Mouse (Mus musculus) MEL (cell line): Measurements from ENCODE around the gene Gm20388. TPM values are rescaled to one million over a fixed set of nuclear protein-coding genes. Genes with fewer than 3 reads are reported as not detected.

Experiments used
- DNase-seq: peaks from one replicate; pipeline ENCODE4 v3.0.0; 2011; ENCODE audit warnings: low read depth, low spot score
- H3K27ac ChIP-seq: 2 replicates; pipeline ENCODE4 v1.5.1; 2012; ENCODE audit warnings: low read depth, mild to moderate bottlenecking, control low read depth, low read length, moderate library complexity; ENCODE audit not compliant: control insufficient read depth
- H3K27me3 ChIP-seq, 2 experiments: fragments of 150-350 bp in 1 of 2; sonication (generic) in 1 of 2; 2 replicates each; pipeline ENCODE4 v1.6.1; 2012; ENCODE audit warnings: low read length in 2 of 2, mild to moderate bottlenecking in 2 of 2, improper control_type of control experiment in 1 of 2, moderate library complexity in 1 of 2; ENCODE audit not compliant: insufficient read depth in 2 of 2, control insufficient read depth in 1 of 2
- H3K36me3 ChIP-seq, 2 experiments: 2 replicates each; pipeline ENCODE4 v1.6.1; 2012 to 2014; ENCODE audit warnings: low read length in 2 of 2, improper control_type of control experiment in 1 of 2, inconsistent platforms in 1 of 2, mild to moderate bottlenecking in 1 of 2; ENCODE audit not compliant: insufficient read depth in 2 of 2, control insufficient read depth in 1 of 2
- H3K4me1 ChIP-seq, 2 experiments: fragments of 150-350 bp in 1 of 2; sonication (generic) in 1 of 2; 2 replicates each; pipeline ENCODE4 v1.6.1; 2012; ENCODE audit warnings: low read length in 2 of 2, improper control_type of control experiment in 1 of 2, mild to moderate bottlenecking in 1 of 2; ENCODE audit not compliant: insufficient read depth in 2 of 2, control insufficient read depth in 1 of 2
- H3K4me3 ChIP-seq, 2 experiments: fragments of 150-350 bp in 1 of 2; sonication (generic) in 1 of 2; 2 replicates each; pipeline ENCODE4 v1.5.1; 2012; ENCODE audit warnings: low read depth in 2 of 2, low read length in 2 of 2, mild to moderate bottlenecking in 2 of 2, moderate library complexity in 2 of 2, control low read depth in 1 of 2, improper control_type of control experiment in 1 of 2; ENCODE audit not compliant: control insufficient read depth in 1 of 2, insufficient read depth in 1 of 2
- H3K79me2 ChIP-seq: 2 replicates; pipeline ENCODE4 v1.6.1; 2012; ENCODE audit warnings: mild to moderate bottlenecking, low read length, moderate library complexity; ENCODE audit not compliant: control insufficient read depth, poor library complexity, insufficient read depth
- H3K9ac ChIP-seq: 2 replicates; pipeline ENCODE4 v1.6.1; 2012; ENCODE audit warnings: low read depth, mild to moderate bottlenecking, control low read depth, low read length, moderate library complexity; ENCODE audit not compliant: control insufficient read depth, poor library complexity, severe bottlenecking
- H3K9me3 ChIP-seq: fragments of 150-350 bp; sonication (generic); replicated peaks from 2 replicates; pipeline ENCODE4 v1.6.1; 2012; ENCODE audit warnings: mild to moderate bottlenecking, low read length, improper control_type of control experiment, moderate library complexity; ENCODE audit not compliant: insufficient read depth
- BHLHE40 ChIP-seq: IDR thresholded peaks from 2 replicates; pipeline ENCODE4 v1.6.1; 2012; ENCODE audit warnings: low read depth, mild to moderate bottlenecking, inconsistent platforms, low read length, improper control_type of control experiment, borderline replicate concordance
- CHD1 ChIP-seq: IDR thresholded peaks from 2 replicates; pipeline ENCODE4 v1.6.1; 2012; ENCODE audit warnings: low read depth, mild to moderate bottlenecking, inconsistent platforms, low read length, improper control_type of control experiment
- E2F4 ChIP-seq: IDR thresholded peaks from 2 replicates; pipeline ENCODE4 v1.6.1; 2011; ENCODE audit warnings: low read depth, low read length, improper control_type of control experiment, borderline replicate concordance
- ELF1 ChIP-seq: IDR thresholded peaks from 2 replicates; pipeline ENCODE4 v1.6.1; 2014; ENCODE audit warnings: low read depth, mild to moderate bottlenecking, inconsistent platforms, low read length, improper control_type of control experiment, moderate library complexity
- EP300 ChIP-seq, 2 experiments: IDR thresholded peaks; 2 replicates each; pipeline ENCODE4 v1.6.1; 2011; ENCODE audit warnings: improper control_type of control experiment in 2 of 2, low read length in 2 of 2, low read depth in 1 of 2, mild to moderate bottlenecking in 1 of 2
- ETS1 ChIP-seq: IDR thresholded peaks from 2 replicates; pipeline ENCODE4 v1.6.1; 2012; ENCODE audit warnings: low read depth, mild to moderate bottlenecking, inconsistent platforms, low read length, improper control_type of control experiment, moderate library complexity
- GABPA ChIP-seq: IDR thresholded peaks from 2 replicates; pipeline ENCODE4 v1.6.1; 2012; ENCODE audit warnings: low read depth, mild to moderate bottlenecking, inconsistent platforms, low read length, improper control_type of control experiment, moderate library complexity
- HCFC1 ChIP-seq: IDR thresholded peaks from 2 replicates; pipeline ENCODE4 v1.6.1; 2012; ENCODE audit warnings: low read depth, mild to moderate bottlenecking, inconsistent platforms, low read length, improper control_type of control experiment, moderate library complexity
- JUND ChIP-seq: IDR thresholded peaks from 2 replicates; pipeline ENCODE4 v1.6.1; 2011; ENCODE audit warnings: low read depth, mild to moderate bottlenecking, improper control_type of control experiment, low read length
- KAT2A ChIP-seq: conservative IDR thresholded peaks from 2 replicates; pipeline ENCODE4 v1.6.1; 2012; ENCODE audit warnings: low read depth, low read length, improper control_type of control experiment, inconsistent platforms
- MAFK ChIP-seq: IDR thresholded peaks from 2 replicates; pipeline ENCODE4 v1.6.1; 2011; ENCODE audit warnings: low read depth, mild to moderate bottlenecking, low read length, improper control_type of control experiment, borderline replicate concordance
- MAZ ChIP-seq: IDR thresholded peaks from 2 replicates; pipeline ENCODE4 v1.6.1; 2012; ENCODE audit warnings: low read depth, mild to moderate bottlenecking, inconsistent platforms, low read length, improper control_type of control experiment
- MEF2A ChIP-seq: IDR thresholded peaks from 2 replicates; pipeline ENCODE4 v1.6.1; 2014; ENCODE audit warnings: low read depth, mild to moderate bottlenecking, inconsistent platforms, low read length, improper control_type of control experiment; ENCODE audit not compliant: poor library complexity, insufficient replicate concordance, severe bottlenecking; ENCODE audit errors: extremely low read depth
- MXI1 ChIP-seq: IDR thresholded peaks from 2 replicates; pipeline ENCODE4 v1.6.1; 2011; ENCODE audit warnings: mild to moderate bottlenecking, low read depth, low read length, improper control_type of control experiment
- MYB ChIP-seq: IDR thresholded peaks from 2 replicates; pipeline ENCODE4 v1.6.1; 2011; ENCODE audit warnings: mild to moderate bottlenecking, low read depth, low read length, improper control_type of control experiment
- MYC ChIP-seq: IDR thresholded peaks from 2 replicates; pipeline ENCODE4 v1.6.1; 2011; ENCODE audit warnings: low read depth, mild to moderate bottlenecking, low read length, improper control_type of control experiment, moderate library complexity
- POLR2A ChIP-seq, 2 experiments: IDR thresholded peaks; 2 replicates each; pipeline ENCODE4 v1.6.1; 2011 to 2012; ENCODE audit warnings: low read length in 2 of 2, mild to moderate bottlenecking in 2 of 2, control low read depth in 1 of 2, improper control_type of control experiment in 1 of 2, low read depth in 1 of 2, moderate library complexity in 1 of 2; ENCODE audit not compliant: control insufficient read depth in 1 of 2, insufficient read depth in 1 of 2, poor library complexity in 1 of 2
- TAL1 ChIP-seq: IDR thresholded peaks from 2 replicates; pipeline ENCODE4 v1.6.1; 2012; ENCODE audit warnings: mild to moderate bottlenecking, inconsistent platforms, low read length, moderate library complexity, mixed read lengths
- TBP ChIP-seq: IDR thresholded peaks from 2 replicates; pipeline ENCODE4 v1.8.0; 2011; ENCODE audit warnings: low read depth, low read length, improper control_type of control experiment
- TCF12 ChIP-seq: IDR thresholded peaks from 2 replicates; pipeline ENCODE4 v1.6.1; 2014; ENCODE audit warnings: low read depth, mild to moderate bottlenecking, inconsistent platforms, low read length, improper control_type of control experiment, moderate library complexity
- ZC3H11A ChIP-seq: IDR thresholded peaks from 2 replicates; pipeline ENCODE4 v1.6.1; 2012; ENCODE audit warnings: low read depth, mild to moderate bottlenecking, inconsistent platforms, low read length, improper control_type of control experiment
- ZKSCAN1 ChIP-seq: IDR thresholded peaks from 2 replicates; pipeline ENCODE4 v1.6.1; 2012; ENCODE audit warnings: low read depth, mild to moderate bottlenecking, inconsistent platforms, low read length, improper control_type of control experiment, moderate library complexity
- ZMIZ1 ChIP-seq: IDR thresholded peaks from 2 replicates; pipeline ENCODE4 v1.6.1; 2012; ENCODE audit warnings: low read depth, mild to moderate bottlenecking, inconsistent platforms, low read length, improper control_type of control experiment, moderate library complexity
- ZNF384 ChIP-seq: IDR thresholded peaks from 2 replicates; pipeline ENCODE4 v1.6.1; 2012; ENCODE audit warnings: low read depth, mild to moderate bottlenecking, inconsistent platforms, low read length, improper control_type of control experiment
- polyA plus RNA-seq, 2 experiments: library from polyadenylated mRNA; stranded (reverse) in 1 of 2; unstranded in 1 of 2; fragments of >175 nt in 1 of 2; fragments of >200 nt in 1 of 2; gene quantifications; 2 replicates each; pipeline versions ENCODE4 v1.2.1 to v1.2.4; 2012; ENCODE audit warnings: low replicate concordance in 2 of 2, low read depth in 1 of 2; ENCODE audit not compliant: insufficient read length in 2 of 2, insufficient read depth in 1 of 2, missing spikeins in 1 of 2
- total RNA-seq: library from RNA; depleted of rRNA; stranded (reverse); fragments of 300-350 nt; gene quantifications from 2 replicates; pipeline ENCODE4 v1.2.3, GENCODE M21; 2012

Gene Gm20388
- total and polyA plus RNA-seq, 3 experiments, result 11.1 to 17.8 TPM; not detected in 1

DNA sequence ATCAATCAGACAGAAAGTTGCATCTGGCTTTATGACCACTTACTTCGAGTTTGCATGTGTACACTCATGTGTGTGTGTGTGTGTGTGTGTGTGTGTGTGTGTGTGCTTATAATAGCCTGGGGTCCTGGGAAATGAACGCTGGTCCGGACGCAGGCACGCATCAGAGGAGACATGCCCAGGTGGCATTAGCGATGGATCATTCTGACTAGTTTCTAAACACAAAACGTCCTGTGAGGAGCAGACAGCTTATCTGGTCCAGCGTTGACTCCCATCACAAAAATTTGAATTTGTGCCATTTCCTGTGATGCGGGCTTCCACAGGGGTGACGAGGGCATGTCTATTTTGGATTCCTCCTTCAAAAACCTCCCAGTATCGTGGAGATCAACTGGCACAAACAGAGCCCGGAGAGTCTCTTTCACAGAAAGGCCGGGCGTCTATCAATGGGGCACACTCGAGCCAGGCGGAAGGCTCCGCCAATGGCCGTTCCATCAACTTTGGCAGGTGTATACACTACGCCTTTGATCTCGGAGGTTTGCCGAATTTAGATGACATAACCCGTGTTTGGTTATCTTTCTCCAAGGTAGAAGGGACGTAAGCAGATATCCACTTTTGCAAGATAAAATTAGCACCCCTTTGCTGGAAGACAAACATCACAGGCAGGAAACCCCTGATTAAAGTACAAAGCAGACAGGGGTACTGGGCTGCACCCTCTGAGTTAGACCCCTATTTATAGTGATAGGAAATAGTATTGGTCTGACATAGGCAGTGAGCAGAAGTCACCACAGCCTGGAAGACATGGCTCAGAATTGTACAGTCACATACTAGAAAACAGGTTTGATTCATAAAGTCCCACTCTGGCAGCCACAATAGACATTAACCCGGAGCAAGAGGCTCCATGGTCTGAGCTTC, 965.6 kb downstream of the Gm20388 start:
- no peak for TF ChIP-seq ZKSCAN1
- no peak for TF ChIP-seq GABPA
- TF ChIP-seq MEF2A, result no peak
- no peak for TF ChIP-seq ZNF384
- TF ChIP-seq ZMIZ1, result no peak
- TF ChIP-seq TCF12, result no peak
- no peak for TF ChIP-seq KAT2A
- TF ChIP-seq POLR2A (IDR thresholded peaks at IDR 0.05; ENCODE audit: control insufficient read depth in 1 of 2, insufficient read depth in 1 of 2, low read depth in 1 of 2, low read length in 2 of 2, poor library complexity in 1 of 2), result no peak
- no peak for TF ChIP-seq E2F4
- TF ChIP-seq ZC3H11A, result no peak
- TF ChIP-seq TBP, result no peak
- TF ChIP-seq TAL1, result no peak
- TF ChIP-seq MAFK, result no peak
- TF ChIP-seq, all 39 proteins: peak for 0
- H3K9ac ChIP-seq, result no peak overlapping the region
- H3K27ac ChIP-seq, result no peak overlapping the region
- no peak for DNase-seq
- H3K4me3 ChIP-seq, result no peak overlapping the region
- H3K27me3 ChIP-seq, result no peaks in the 10 kb centered on the region
- H3K79me2 ChIP-seq, result no peaks in the 10 kb centered on the region
- H3K9me3 ChIP-seq, result no peaks in the 10 kb centered on the region
- H3K4me1 ChIP-seq, result no peaks in the 10 kb centered on the region
- no peaks in the 10 kb centered on the region for H3K36me3 ChIP-seq

DNA sequence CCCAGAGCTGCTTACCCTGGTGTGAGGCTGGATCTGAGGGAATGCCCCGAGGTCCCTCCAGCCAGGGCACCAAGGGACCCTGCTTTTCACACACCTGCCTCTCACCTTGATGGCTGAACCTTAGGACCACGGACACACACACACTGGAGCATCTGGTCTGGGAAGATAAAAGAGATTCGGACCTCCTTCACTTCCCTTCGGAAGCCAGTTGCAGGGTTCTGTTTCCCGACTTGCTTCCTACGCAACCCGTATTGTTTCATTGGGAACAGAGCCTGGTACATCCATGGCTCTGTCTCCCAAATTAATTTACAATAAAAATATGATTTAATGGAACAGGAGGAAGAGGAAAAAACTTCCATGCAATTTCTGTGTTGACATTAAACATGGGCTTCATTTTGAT, 966.4 kb downstream of the Gm20388 start:
- H3K9ac ChIP-seq, result no peak overlapping the region
- DNase-seq, result no peak
- no peak for TF ChIP-seq MAZ
- H3K4me1 ChIP-seq, result no peaks in the 10 kb centered on the region
- H3K9me3 ChIP-seq, result no peaks in the 10 kb centered on the region
- H3K27ac ChIP-seq, result no peak overlapping the region
- H3K27me3 ChIP-seq, result no peaks in the 10 kb centered on the region
- no peak overlapping the region for H3K4me3 ChIP-seq
- H3K36me3 ChIP-seq, result no peaks in the 10 kb centered on the region
- H3K79me2 ChIP-seq, result no peaks in the 10 kb centered on the region

DNA sequence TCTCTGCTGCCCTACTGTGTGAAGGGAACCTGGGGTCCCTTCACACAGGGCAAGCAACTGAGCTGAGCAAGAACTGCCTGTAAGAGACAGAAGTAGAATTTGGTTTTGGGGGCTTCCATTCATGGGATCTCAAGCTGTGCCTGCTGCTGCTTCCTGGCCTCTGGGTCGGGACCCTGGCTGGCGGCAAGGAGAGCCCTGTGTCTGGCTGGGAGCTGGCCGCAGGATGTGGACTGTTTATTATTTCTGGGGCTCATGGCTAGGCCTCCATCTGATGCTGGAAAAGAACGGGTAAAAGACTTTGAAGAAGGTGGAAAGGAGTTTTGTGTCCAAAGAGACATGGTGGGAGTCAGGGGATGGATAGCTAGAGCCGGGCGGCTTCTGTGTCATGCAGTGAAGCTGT, 969.3 kb downstream of the Gm20388 start:
- no peaks in the 10 kb centered on the region for H3K36me3 ChIP-seq
- no peaks in the 10 kb centered on the region for H3K9me3 ChIP-seq
- no peaks in the 10 kb centered on the region for H3K27me3 ChIP-seq
- no peak for DNase-seq
- no peak overlapping the region for H3K27ac ChIP-seq
- no peaks in the 10 kb centered on the region for H3K4me1 ChIP-seq
- no peak overlapping the region for H3K4me3 ChIP-seq
- H3K79me2 ChIP-seq, result no peaks in the 10 kb centered on the region
- H3K9ac ChIP-seq, result no peak overlapping the region
- no peak for TF ChIP-seq MXI1
- TF ChIP-seq BHLHE40, result no peak
- TF ChIP-seq HCFC1, result no peak
- TF ChIP-seq E2F4, result no peak
- no peak for TF ChIP-seq TBP
- no peak for TF ChIP-seq ETS1
- no peak for TF ChIP-seq MYC
- no peak for TF ChIP-seq JUND
- TF ChIP-seq ZNF384, result no peak
- no peak for TF ChIP-seq ZMIZ1
- no peak for TF ChIP-seq CHD1
- TF ChIP-seq EP300 (IDR thresholded peaks at IDR 0.05; ENCODE audit: low read depth in 1 of 2, low read length in 2 of 2), result no peak
- TF ChIP-seq MYB, result no peak
- TF ChIP-seq ELF1, result no peak
